Mouse (Mus musculus) MEL (cell line): ENCODE results near the gene Vps37b.

Source experiments
- CTCF ChIP-seq, 3 experiments: IDR thresholded peaks in 2 of 3; conservative IDR thresholded peaks in 1 of 3; 2 replicates each; pipeline ENCODE4 v1.5.1; 2011 to 2012; ENCODE audit warnings: low read length in 3 of 3, low read depth in 2 of 3, mild to moderate bottlenecking in 2 of 3, improper control_type of control experiment in 1 of 3, inconsistent platforms in 1 of 3, mixed read lengths in 1 of 3, moderate library complexity in 1 of 3; ENCODE audit not compliant: control insufficient read depth in 1 of 3, insufficient read depth in 1 of 3, poor library complexity in 1 of 3, severe bottlenecking in 1 of 3
- HCFC1 ChIP-seq: IDR thresholded peaks from 2 replicates; pipeline ENCODE4 v1.6.1; 2012; ENCODE audit warnings: low read depth, mild to moderate bottlenecking, inconsistent platforms, low read length, improper control_type of control experiment, moderate library complexity
- MAFK ChIP-seq: IDR thresholded peaks from 2 replicates; pipeline ENCODE4 v1.6.1; 2011; ENCODE audit warnings: low read depth, mild to moderate bottlenecking, low read length, improper control_type of control experiment, borderline replicate concordance
- MAX ChIP-seq: IDR thresholded peaks from 2 replicates; pipeline ENCODE4 v1.6.1; 2011; ENCODE audit warnings: low read length, improper control_type of control experiment
- POLR2A ChIP-seq, 2 experiments: IDR thresholded peaks; 2 replicates each; pipeline ENCODE4 v1.6.1; 2011 to 2012; ENCODE audit warnings: low read length in 2 of 2, mild to moderate bottlenecking in 2 of 2, control low read depth in 1 of 2, improper control_type of control experiment in 1 of 2, low read depth in 1 of 2, moderate library complexity in 1 of 2; ENCODE audit not compliant: control insufficient read depth in 1 of 2, insufficient read depth in 1 of 2, poor library complexity in 1 of 2
- USF1 ChIP-seq: IDR thresholded peaks from 2 replicates; pipeline ENCODE4 v1.6.1; 2014; ENCODE audit warnings: low read depth, mild to moderate bottlenecking, inconsistent platforms, low read length, improper control_type of control experiment, moderate library complexity

- no peak for TF ChIP-seq CTCF (IDR thresholded peaks at IDR 0.05 in 2 of 3, conservative IDR thresholded peaks at IDR 0.05 in 1 of 3; ENCODE audit: control insufficient read depth in 1 of 3, insufficient read depth in 1 of 3, low read depth in 2 of 3, low read length in 3 of 3, poor library complexity in 1 of 3, severe bottlenecking in 1 of 3)
- no peak for TF ChIP-seq MAX
- TF ChIP-seq MAFK, result no peak
- no peak for TF ChIP-seq USF1
- TF ChIP-seq HCFC1, result no peak
- no peak for TF ChIP-seq POLR2A (IDR thresholded peaks at IDR 0.05; ENCODE audit: control insufficient read depth in 1 of 2, insufficient read depth in 1 of 2, low read depth in 1 of 2, low read length in 2 of 2, poor library complexity in 1 of 2)
Observed at GRCm38 (mm10) chr5:124069657-124070056, 37.6 kb upstream of the Vps37b start.
